Mouse (Mus musculus) urinary bladder, postnatal 0 days (tissue): ENCODE measurements around the gene Ylpm1. TPM values are rescaled to one million over a fixed set of nuclear protein-coding genes. Genes with fewer than 3 reads are reported as not detected.

Experiments
- polyA plus RNA-seq: library from polyadenylated mRNA; unstranded; fragments of >200 nt; fragmentation: Nextera tagmentation; extraction: Ambion mirVana; gene quantifications from 2 replicates; pipeline ENCODE4 v1.2.1, GENCODE M21; 2015

Ylpm1 gene
- 10.1 and 13.2 TPM in 2 replicates for polyA plus RNA-seq

DNA sequence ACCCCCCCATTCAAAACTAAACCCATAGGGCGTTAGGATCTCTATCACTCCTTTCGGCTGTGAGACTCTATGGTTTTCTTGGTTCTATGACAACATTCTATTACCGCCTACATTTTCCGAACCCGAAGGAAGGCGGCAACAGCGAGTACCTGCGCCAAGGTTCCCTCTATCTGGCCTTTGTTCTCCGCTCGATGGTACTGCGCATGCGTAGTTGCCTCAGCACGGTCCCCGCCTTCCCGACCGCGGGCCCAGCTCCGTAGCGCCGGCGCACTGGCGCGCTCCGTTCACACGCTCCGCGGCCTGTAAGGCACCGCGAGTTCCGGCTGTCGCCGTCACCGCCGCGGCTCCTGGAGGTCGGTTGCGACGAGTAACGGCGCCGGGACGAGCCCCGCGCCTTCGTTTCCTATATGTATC is at the start of gene Ylpm1:
TSS of gene Ylpm1 (plus strand) at position 239 of the 414 bp plus-strand sequence.

DNA sequence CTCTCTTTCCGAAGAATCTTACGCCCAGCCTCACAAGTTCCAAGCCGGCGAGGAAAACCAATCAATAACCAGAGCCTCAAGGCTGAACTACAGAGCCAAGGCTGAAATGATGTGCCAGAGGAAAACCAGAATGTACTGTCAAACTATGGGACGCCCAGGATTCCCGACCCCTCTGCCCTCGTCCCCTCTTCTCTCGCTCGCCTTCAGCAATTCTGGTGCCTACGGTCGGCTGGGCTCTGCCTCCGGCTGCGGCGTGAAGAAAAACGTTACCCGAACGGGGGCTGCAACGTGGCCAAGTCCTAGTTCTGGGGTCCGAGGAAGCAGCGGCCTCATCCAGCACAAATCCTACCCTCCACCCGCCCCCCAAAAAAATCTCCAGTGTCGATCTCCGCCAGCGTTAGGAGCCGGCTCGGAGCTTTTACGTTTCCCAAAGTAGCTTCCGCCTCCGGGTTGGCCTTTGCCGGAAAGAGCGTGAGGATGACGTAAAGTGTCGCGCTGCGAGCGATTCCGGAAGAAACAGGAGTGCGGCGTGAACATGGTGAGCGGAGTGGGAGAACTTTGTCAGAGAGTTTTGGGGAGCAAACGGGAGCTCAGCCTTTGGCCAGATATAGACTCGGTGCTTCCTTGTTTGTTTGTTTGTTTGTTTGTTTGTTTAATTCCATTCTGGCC is 25.6 kb upstream of the Ylpm1 start, which contains the start of the genes Fcf1 and Arel1:
TSS of gene Fcf1 (plus strand) at position 470 of the 669 bp plus-strand sequence.
TSS of gene Arel1 (minus strand) at position 473 of the 669 bp plus-strand sequence.

DNA sequence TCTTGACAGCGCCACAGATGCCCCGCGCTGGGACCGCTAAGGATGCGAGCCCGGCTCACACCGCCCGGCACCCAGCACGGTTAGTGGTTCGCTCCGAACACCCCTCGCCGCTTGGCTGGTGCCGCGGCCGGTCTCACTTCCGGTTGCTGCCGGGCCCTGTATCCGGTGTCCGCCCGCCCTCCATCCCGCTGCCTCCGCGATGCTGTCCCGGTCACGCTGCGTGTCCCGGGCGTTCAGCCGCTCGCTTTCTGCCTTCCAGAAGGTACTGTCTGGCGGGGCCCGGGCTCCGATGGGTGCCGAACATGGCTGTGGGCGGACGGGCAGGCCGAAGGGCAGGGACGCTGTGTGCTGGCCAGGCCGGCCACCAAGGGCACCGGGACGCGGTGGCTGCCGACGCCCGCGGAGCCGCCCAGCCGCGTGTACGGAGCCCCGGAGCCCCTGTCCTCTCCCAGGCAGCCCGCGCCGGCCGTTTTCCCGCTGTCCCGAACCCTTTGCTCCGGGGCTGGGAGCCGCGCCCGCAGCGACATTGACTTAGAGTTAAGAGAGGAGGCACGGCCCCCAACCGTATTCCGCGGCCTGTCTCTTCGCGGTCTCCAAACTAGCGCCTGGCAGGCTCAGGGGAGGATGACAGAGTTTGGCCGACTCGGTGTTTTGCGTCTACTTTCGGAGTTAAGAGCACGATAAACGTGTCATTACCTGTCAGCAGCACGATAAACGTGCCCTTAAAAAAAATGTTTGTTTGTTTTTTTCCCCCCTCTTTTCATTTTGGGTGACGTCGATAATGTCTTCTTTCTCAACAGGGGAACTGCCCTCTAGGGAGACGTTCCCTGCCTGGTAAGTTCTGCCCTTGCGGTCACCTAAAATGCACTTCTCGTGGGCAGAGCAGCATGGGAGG is 114.8 kb downstream of the Ylpm1 start, which contains the start of the genes Prox2 and Dlst:
TSS of gene Prox2 (minus strand) at position 62 of the 895 bp plus-strand sequence.
TSS of gene Dlst (plus strand) at position 136 of the 895 bp plus-strand sequence.

Other genes with a start within 250 kb of the Ylpm1 start
- 53.4 and 53.5 TPM in 2 replicates for gene Npc2, start 223.2 kb upstream of the Ylpm1 start, polyA plus RNA-seq
- 115 TPM in 2 replicates for gene Isca2, start 223.1 kb upstream of the Ylpm1 start, polyA plus RNA-seq
- 2.0 and 2.3 TPM in 2 replicates for gene Ltbp2, start 119.8 kb upstream of the Ylpm1 start, polyA plus RNA-seq
- gene Fcf1, start 25.4 kb upstream of the Ylpm1 start, polyA plus RNA-seq = 82.8 and 84.3 TPM in 2 replicates
- 5.2 and 6.0 TPM in 2 replicates for gene Arel1, start 25.4 kb upstream of the Ylpm1 start, polyA plus RNA-seq
- 2.4 and 3.4 TPM in 2 replicates for gene Prox2, start 114.4 kb downstream of the Ylpm1 start, polyA plus RNA-seq
- gene Dlst, start 114.5 kb downstream of the Ylpm1 start, polyA plus RNA-seq = 92.6 and 93.3 TPM in 2 replicates
- 0.31 and 0.35 TPM in 2 replicates for gene Rps6kl1, start 154.9 kb downstream of the Ylpm1 start, polyA plus RNA-seq
- 6.5 and 6.8 TPM in 2 replicates for gene Pgf, start 181.5 kb downstream of the Ylpm1 start, polyA plus RNA-seq
- 48.3 and 54.9 TPM in 2 replicates for gene Eif2b2, start 223.2 kb downstream of the Ylpm1 start, polyA plus RNA-seq